Comparison of ENCODE assay signal across 10 mouse cellular contexts in the genomic region with DNA sequence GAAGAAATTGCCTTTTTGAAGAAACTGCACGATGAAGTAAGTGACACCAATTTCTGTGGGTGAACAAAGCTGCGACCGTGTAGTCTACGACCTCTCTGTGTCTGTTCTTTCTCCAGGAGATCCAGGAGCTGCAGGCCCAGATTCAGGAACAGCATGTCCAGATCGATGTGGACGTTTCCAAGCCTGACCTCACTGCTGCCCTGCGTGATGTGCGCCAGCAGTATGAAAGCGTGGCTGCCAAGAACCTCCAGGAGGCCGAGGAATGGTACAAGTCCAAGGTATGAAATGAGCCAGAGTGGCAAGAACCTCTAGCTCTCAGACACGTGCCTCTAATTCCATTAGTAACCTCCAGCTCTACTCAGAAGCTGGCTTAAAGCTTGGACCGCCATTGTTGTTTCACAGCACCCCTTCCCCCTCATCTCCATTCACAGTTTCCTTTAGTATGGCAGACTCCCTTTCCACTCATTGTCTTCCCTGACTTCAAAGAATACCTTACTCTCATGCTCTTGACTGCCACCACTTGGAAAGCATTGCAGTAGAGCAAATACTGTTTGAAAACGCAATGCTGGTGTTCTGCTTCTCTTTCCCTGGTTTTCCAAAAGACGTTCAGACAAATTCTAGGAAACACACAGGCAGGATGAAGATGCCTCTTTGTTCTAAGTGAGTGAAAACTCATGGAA. TPM values are rescaled to one million over a fixed set of nuclear protein-coding genes. Genes with fewer than 3 reads are reported as not detected.
A peak's percentile ranks its signal among the peaks of the same experiment; 100 is the strongest.
DNase-seq lines count a peak whose midpoint lies in the region; ATAC-seq and TF ChIP-seq lines count a peak whose summit lies in the region.
"Had no signal": no experiment of that assay in that cellular context is flagged by ENCODE, and none has a peak within 500 bp of the region (broad histone marks: within the 10 kb centered on the region; RNA-seq: fewer than 3 reads in every experiment).

No protein-coding gene starts in this region.

- no peak for TF ChIP-seq POLR2A in kidney, adult 2 months (IDR thresholded peaks at IDR 0.05; ENCODE audit: low read depth, low read length)

- TF ChIP-seq CTCF in kidney, adult 2 months (conservative IDR thresholded peaks at IDR 0.05; ENCODE audit: insufficient read depth, insufficient read length, low read depth, low read length): no peak

- 72% methylated on average over 14 of the region's 14 CpGs for WGBS in kidney, adult 2 months
- WGBS in kidney, embryonic 16.5 days: 83% methylated on average over 14 of the region's 14 CpGs
- WGBS in embryonic facial prominence, embryonic 15.5 days: 77% methylated on average over 14 of the region's 14 CpGs
- 63% methylated on average over 14 of the region's 14 CpGs for WGBS in hindbrain, embryonic 12.5 days

- H3K36me3 ChIP-seq in kidney, adult 2 months (ENCODE audit: control insufficient read depth, insufficient read depth, low read length): no peaks in the 10 kb centered on the region; the same call in 1 of the 2 replicates
- peaks cover 38% of the 10 kb centered on the region for H3K36me3 ChIP-seq in kidney, embryonic 16.5 days (ENCODE audit: insufficient read depth, low read length)
- H3K36me3 ChIP-seq in embryonic facial prominence, embryonic 15.5 days: peaks cover 43% of the 10 kb centered on the region
- H3K36me3 ChIP-seq in hindbrain, embryonic 12.5 days: peaks cover 52% of the 10 kb centered on the region

- no peak overlapping the region for H3K4me3 ChIP-seq in kidney, adult 2 months (ENCODE audit: insufficient read depth, low read depth, low read length)
- no peak overlapping the region for H3K4me3 ChIP-seq in kidney, embryonic 16.5 days (ENCODE audit: low read length)
- no peak overlapping the region for H3K4me3 ChIP-seq in embryonic facial prominence, embryonic 15.5 days (replicated peaks)
- H3K4me3 ChIP-seq in hindbrain, embryonic 12.5 days: no peak overlapping the region

- no peaks in the 10 kb centered on the region for H3K27me3 ChIP-seq in kidney, adult 2 months (replicated peaks; ENCODE audit: control insufficient read depth, insufficient read depth, low read length)
- H3K27me3 ChIP-seq in kidney, embryonic 16.5 days (ENCODE audit: insufficient read depth, low read length): no peaks in the 10 kb centered on the region
- no peaks in the 10 kb centered on the region for H3K27me3 ChIP-seq in embryonic facial prominence, embryonic 15.5 days
- no peaks in the 10 kb centered on the region for H3K27me3 ChIP-seq in hindbrain, embryonic 12.5 days
- H3K27me3 ChIP-seq: Patski had no signal

- H3K4me2 ChIP-seq in kidney, embryonic 16.5 days (replicated peaks; ENCODE audit: low read depth, low read length): no peak overlapping the region
- 0 out of 2 replicates have a peak overlapping the region, but pooled peaks have one; percentile 17 for H3K4me2 ChIP-seq in embryonic facial prominence, embryonic 15.5 days (replicated peaks)
- H3K4me2 ChIP-seq in hindbrain, embryonic 12.5 days (replicated peaks): peak overlapping the region; percentile 3; the same call in 1 of the 2 replicates

- H3K27ac ChIP-seq in kidney, adult 2 months (ENCODE audit: insufficient read depth, low read depth, low read length): no peak overlapping the region
- H3K27ac ChIP-seq in kidney, embryonic 16.5 days (ENCODE audit: low read length): no peak overlapping the region
- no peak overlapping the region for H3K27ac ChIP-seq in embryonic facial prominence, embryonic 15.5 days (replicated peaks)
- H3K27ac ChIP-seq in hindbrain, embryonic 12.5 days: no peak overlapping the region

- peak; percentile 40 for DNase-seq in kidney, adult 2 months
- DNase-seq in R1 (ENCODE audit: low read depth, low spot score): peak; percentile 49
- no peak for DNase-seq in retina, embryonic 14.5 days (ENCODE audit: low spot score)
- no peak for DNase-seq in urinary bladder, adult 2 months (ENCODE audit: low spot score)
- no peak for DNase-seq in urinary bladder, postnatal 25 days (ENCODE audit: low spot score)
- DNase-seq: lung, postnatal 36 days had no signal

- H3K4me1 ChIP-seq in kidney, adult 2 months (ENCODE audit: control insufficient read depth, insufficient read depth, low read length): peaks cover 3% of the 10 kb centered on the region; the same call in 1 of the 2 replicates
- H3K4me1 ChIP-seq in kidney, embryonic 16.5 days (ENCODE audit: insufficient read depth, low read length): peaks cover 13% of the 10 kb centered on the region
- peaks cover 12% of the 10 kb centered on the region for H3K4me1 ChIP-seq in embryonic facial prominence, embryonic 15.5 days
- H3K4me1 ChIP-seq in hindbrain, embryonic 12.5 days: peaks cover 17% of the 10 kb centered on the region

- H3K9me3 ChIP-seq in kidney, embryonic 16.5 days (ENCODE audit: low read length): no peaks in the 10 kb centered on the region
- no peaks in the 10 kb centered on the region for H3K9me3 ChIP-seq in embryonic facial prominence, embryonic 15.5 days (replicated peaks)
- H3K9me3 ChIP-seq in hindbrain, embryonic 12.5 days (replicated peaks): no peaks in the 10 kb centered on the region

- ATAC-seq in kidney, embryonic 16.5 days (ENCODE audit: low FRiP score, low TSS enrichment): no peak
- ATAC-seq in embryonic facial prominence, embryonic 15.5 days (ENCODE audit: insufficient number of reproducible peaks, low FRiP score, low TSS enrichment, low read depth): no peak
- no peak for ATAC-seq in hindbrain, embryonic 12.5 days (ENCODE audit: low FRiP score)
- ATAC-seq: Patski had no signal

- no peak overlapping the region for H3K9ac ChIP-seq in kidney, embryonic 16.5 days (replicated peaks; ENCODE audit: low read length)
- H3K9ac ChIP-seq in embryonic facial prominence, embryonic 15.5 days: no peak overlapping the region
- H3K9ac ChIP-seq in hindbrain, embryonic 12.5 days: no peak overlapping the region

RNA-seq across cellular contexts. Expression of a gene that starts 4.9 kb away (rescaled TPM):
- polyA plus RNA-seq in kidney, adult 2 months (2012; rRNA removed): 194 and 211 TPM in 2 replicates
- polyA plus RNA-seq in kidney, embryonic 16.5 days (2015; fragmentation: Nextera tagmentation; extraction: Ambion mirVana): 489 and 497 TPM in 2 replicates
- 1,081 and 1,117 TPM in 2 replicates for polyA plus RNA-seq in embryonic facial prominence, embryonic 15.5 days (2015; fragmentation: Nextera tagmentation; extraction: Ambion mirVana)
- 1,011 and 1,056 TPM in 2 replicates for polyA plus RNA-seq in hindbrain, embryonic 12.5 days (2016; fragmentation: Nextera tagmentation; extraction: Ambion mirVana)
- polyA plus RNA-seq in urinary bladder, adult 2 months (2012; rRNA removed): 971 and 1,095 TPM in 2 replicates

RNA-seq across cellular contexts. Expression of a gene that starts 34.1 kb away (rescaled TPM):
- 3.4 and 5.5 TPM in 2 replicates for polyA plus RNA-seq in kidney, adult 2 months (2012; rRNA removed)
- polyA plus RNA-seq in kidney, embryonic 16.5 days (2015; fragmentation: Nextera tagmentation; extraction: Ambion mirVana): 13.4 and 14.2 TPM in 2 replicates
- polyA plus RNA-seq in embryonic facial prominence, embryonic 15.5 days (2015; fragmentation: Nextera tagmentation; extraction: Ambion mirVana): 7.7 and 9.3 TPM in 2 replicates
- polyA plus RNA-seq in hindbrain, embryonic 12.5 days (2016; fragmentation: Nextera tagmentation; extraction: Ambion mirVana): 6.4 and 7.9 TPM in 2 replicates
- polyA plus RNA-seq in urinary bladder, adult 2 months (2012; rRNA removed): 9.8 and 10.0 TPM in 2 replicates

Comparison
In these comparisons a context has a peak if more than half of its experiments do, and no peak if none do; other contexts are left out.
1. DNase-seq: peak in kidney, adult 2 months (single experiment) and R1 (single experiment); none in retina, embryonic 14.5 days (single experiment), urinary bladder, adult 2 months (single experiment) and urinary bladder, postnatal 25 days (single experiment).